Mouse (Mus musculus) cortical plate, adult 2 months (tissue): ENCODE data around the gene Iqsec1.

ENCODE experiments used
- CTCF ChIP-seq: fragments of 200-500 bp; IDR thresholded peaks from 2 replicates; pipeline ENCODE4 v1.5.1; 2011; ENCODE audit warnings: mild to moderate bottlenecking, control low read depth, low read length; ENCODE audit not compliant: insufficient read depth; ENCODE audit errors: extremely low read depth
- POLR2A ChIP-seq: fragments of 200-500 bp; IDR thresholded peaks from 2 replicates; pipeline ENCODE4 v1.6.1; 2011; ENCODE audit warnings: mild to moderate bottlenecking, low read length, control low read depth; ENCODE audit not compliant: insufficient read depth; ENCODE audit errors: extremely low read depth

GRCm38 (mm10) chr6:91020810-91021209 lies 32.3 kb upstream of the Iqsec1 start:
- TF ChIP-seq POLR2A (no peak), CTCF (no peak)
